Mouse (Mus musculus): ENCODE measurements around the gene Prr36. TPM values are rescaled to one million over a fixed set of nuclear protein-coding genes. Genes with fewer than 3 reads are reported as not detected.
A peak's percentile ranks its signal among the peaks of the same experiment; 100 is the strongest.

Prr36 gene
- polyA plus RNA-seq, 1 experiment from 2014 or later, result 6.1 TPM

- H3K9ac ChIP-seq, result peak within 1 kb of the TSS; percentile 85
- H3K27ac ChIP-seq, result peak within 1 kb of the TSS; percentile 94
- no peaks in the 10 kb centered on the region for H3K27me3 ChIP-seq
- H3K4me2 ChIP-seq (replicated peaks), result peak within 1 kb of the TSS; percentile 77
- H3K4me3 ChIP-seq, result peak within 1 kb of the TSS; percentile 82
- WGBS, result 1% methylated on average over 69 of the region's 69 CpGs
- peaks cover 44% of the 10 kb centered on the region for H3K4me1 ChIP-seq
- no peaks in the 10 kb centered on the region for H3K9me3 ChIP-seq
- H3K36me3 ChIP-seq, result peaks cover 49% of the 10 kb centered on the region
- ATAC-seq (ENCODE audit: insufficient number of reproducible peaks, insufficient read depth, low FRiP score, low TSS enrichment), result peak; percentile 80
Measured at GRCm38 (mm10) chr8:4252934-4253841, 35.9 kb upstream of the Prr36 start, which contains the start of gene Snapc2. Gene Snapc2, plus strand, starts transcription at chr8:4253080.

- WGBS, result 46% methylated on average over 8 of the region's 8 CpGs
- peak overlapping the region; percentile 82 for H3K4me3 ChIP-seq
- no peaks in the 10 kb centered on the region for H3K9me3 ChIP-seq
- ATAC-seq (ENCODE audit: insufficient number of reproducible peaks, insufficient read depth, low FRiP score, low TSS enrichment), result no peak
- peak overlapping the region; percentile 85; the same call in 1 of the 2 replicates for H3K9ac ChIP-seq
- peaks cover 34% of the 10 kb centered on the region for H3K4me1 ChIP-seq
- no peaks in the 10 kb centered on the region for H3K27me3 ChIP-seq
- H3K27ac ChIP-seq, result 0 out of 2 replicates have a peak overlapping the region, but pooled peaks have one; percentile 94
- peaks cover 55% of the 10 kb centered on the region for H3K36me3 ChIP-seq
- peak overlapping the region; percentile 77 for H3K4me2 ChIP-seq (replicated peaks)
Measured at GRCm38 (mm10) chr8:4252116-4252760, 35.0 kb upstream of the Prr36 start.

- Histone ChIP-seq H3K36me3 (peaks cover 55% of the 10 kb centered on the region), H3K4me3 (no peak overlapping the region), H3K27ac (no peak overlapping the region)
Measured at GRCm38 (mm10) chr8:4250306-4250970, 33.2 kb upstream of the Prr36 start.

GRCm38 (mm10) chr8:4249213-4249612 is 32.0 kb upstream of the Prr36 start:
- H3K27ac ChIP-seq, result 0 out of 2 replicates have a peak overlapping the region, but pooled peaks have one; percentile 17
- no peaks in the 10 kb centered on the region for H3K27me3 ChIP-seq
- ATAC-seq (ENCODE audit: insufficient number of reproducible peaks, insufficient read depth, low FRiP score, low TSS enrichment), result no peak
- peaks cover 28% of the 10 kb centered on the region for H3K4me1 ChIP-seq
- no peak overlapping the region for H3K4me3 ChIP-seq
- H3K4me2 ChIP-seq (replicated peaks), result peak overlapping the region; percentile 11; the same call in 1 of the 2 replicates
- no peaks in the 10 kb centered on the region for H3K9me3 ChIP-seq
- WGBS, result 15% methylated on average over 29 of the region's 29 CpGs
- peaks cover 55% of the 10 kb centered on the region for H3K36me3 ChIP-seq
- H3K9ac ChIP-seq, result peak overlapping the region; percentile 24; the same call in 1 of the 2 replicates

More at GRCm38 (mm10) chr8:4250306-4250970, 33.2 kb upstream of the Prr36 start:
- no peak for ATAC-seq (ENCODE audit: insufficient number of reproducible peaks, insufficient read depth, low FRiP score, low TSS enrichment)
- Histone ChIP-seq H3K9ac (no peak overlapping the region), H3K4me2 (replicated peaks) (0 out of 2 replicates have a peak overlapping the region, but pooled peaks have one; percentile 0), H3K9me3 (no peaks in the 10 kb centered on the region), H3K27me3 (no peaks in the 10 kb centered on the region), H3K4me1 (peaks cover 31% of the 10 kb centered on the region)
- 32% methylated on average over 26 of the region's 26 CpGs for WGBS

GRCm38 (mm10) chr8:4247951-4248540 is 30.8 kb upstream of the Prr36 start, which contains the start of gene Tgfbr3l:
Gene Tgfbr3l, plus strand, starts transcription at chr8:4248214.
- WGBS, result 81% methylated on average over 15 of the region's 15 CpGs
- Histone ChIP-seq H3K27ac (no peak within 1 kb of the TSS), H3K4me3 (no peak within 1 kb of the TSS), H3K9me3 (no peaks in the 10 kb centered on the region), H3K4me1 (peaks cover 22% of the 10 kb centered on the region), H3K27me3 (no peaks in the 10 kb centered on the region), H3K9ac (peak within 1 kb of the TSS; percentile 24), H3K36me3 (peaks cover 66% of the 10 kb centered on the region), H3K4me2 (replicated peaks) (peak within 1 kb of the TSS; percentile 11; the same call in 1 of the 2 replicates)
- ATAC-seq (ENCODE audit: insufficient number of reproducible peaks, insufficient read depth, low FRiP score, low TSS enrichment), result no peak

GRCm38 (mm10) chr8:4247241-4247640 is 30.0 kb upstream of the Prr36 start:
- WGBS, result 89% methylated on average over 8 of the region's 8 CpGs
- ATAC-seq (ENCODE audit: insufficient number of reproducible peaks, insufficient read depth, low FRiP score, low TSS enrichment), result no peak
- Histone ChIP-seq H3K4me1 (peaks cover 22% of the 10 kb centered on the region), H3K27me3 (no peaks in the 10 kb centered on the region), H3K4me2 (replicated peaks) (no peak overlapping the region), H3K9me3 (no peaks in the 10 kb centered on the region), H3K27ac (no peak overlapping the region), H3K9ac (no peak overlapping the region), H3K4me3 (no peak overlapping the region), H3K36me3 (peaks cover 74% of the 10 kb centered on the region)

GRCm38 (mm10) chr8:4245737-4246136 is 28.5 kb upstream of the Prr36 start:
- Histone ChIP-seq H3K4me1 (peaks cover 24% of the 10 kb centered on the region), H3K27ac (no peak overlapping the region)

GRCm38 (mm10) chr8:4245061-4245460 is 27.8 kb upstream of the Prr36 start:
- H3K27me3 ChIP-seq, result no peaks in the 10 kb centered on the region
- peaks cover 86% of the 10 kb centered on the region for H3K36me3 ChIP-seq
- H3K4me2 ChIP-seq (replicated peaks), result no peak overlapping the region
- peaks cover 22% of the 10 kb centered on the region for H3K4me1 ChIP-seq
- no peak overlapping the region for H3K4me3 ChIP-seq
- ATAC-seq (ENCODE audit: insufficient number of reproducible peaks, insufficient read depth, low FRiP score, low TSS enrichment), result no peak
- H3K9me3 ChIP-seq, result no peaks in the 10 kb centered on the region
- 95% methylated on average over 5 of the region's 5 CpGs for WGBS
- H3K9ac ChIP-seq, result no peak overlapping the region
- no peak overlapping the region for H3K27ac ChIP-seq

More at GRCm38 (mm10) chr8:4245737-4246136, 28.5 kb upstream of the Prr36 start:
- no peaks in the 10 kb centered on the region for H3K9me3 ChIP-seq
- no peak overlapping the region for H3K4me3 ChIP-seq
- H3K9ac ChIP-seq, result no peak overlapping the region
- H3K36me3 ChIP-seq, result peaks cover 86% of the 10 kb centered on the region
- no peak for ATAC-seq (ENCODE audit: insufficient number of reproducible peaks, insufficient read depth, low FRiP score, low TSS enrichment)
- WGBS, result 82% methylated on average over 13 of the region's 13 CpGs
- no peaks in the 10 kb centered on the region for H3K27me3 ChIP-seq
- no peak overlapping the region for H3K4me2 ChIP-seq (replicated peaks)

GRCm38 (mm10) chr8:4239193-4239890 is 22.1 kb upstream of the Prr36 start:
- WGBS, result 16% methylated on average over 19 of the region's 19 CpGs

GRCm38 (mm10) chr8:4238434-4239192 is 21.4 kb upstream of the Prr36 start, which contains the start of the genes Map2k7 and Gm49320:
Gene Map2k7, plus strand, starts transcription at chr8:4238740.
Gene Gm49320, plus strand, starts transcription at chr8:4238865.
- peak within 1 kb of the TSS; percentile 86 for H3K4me3 ChIP-seq
- H3K27ac ChIP-seq, result peak within 1 kb of the TSS; percentile 96
- no peaks in the 10 kb centered on the region for H3K9me3 ChIP-seq
- H3K36me3 ChIP-seq, result peaks cover 26% of the 10 kb centered on the region
- H3K4me2 ChIP-seq (replicated peaks), result peak within 1 kb of the TSS; percentile 83
- under 1% methylated on average over 64 of the region's 71 CpGs for WGBS
- no peaks in the 10 kb centered on the region for H3K27me3 ChIP-seq
- H3K4me1 ChIP-seq, result peaks cover 20% of the 10 kb centered on the region
- ATAC-seq (ENCODE audit: insufficient number of reproducible peaks, insufficient read depth, low FRiP score, low TSS enrichment), result peak; percentile 92
- H3K9ac ChIP-seq, result peak within 1 kb of the TSS; percentile 88

More at GRCm38 (mm10) chr8:4239193-4239890, 22.1 kb upstream of the Prr36 start:
- Histone ChIP-seq H3K9ac (peak overlapping the region; percentile 88), H3K4me2 (replicated peaks) (peak overlapping the region; percentile 83), H3K4me1 (peaks cover 20% of the 10 kb centered on the region), H3K9me3 (no peaks in the 10 kb centered on the region), H3K27me3 (no peaks in the 10 kb centered on the region), H3K27ac (peak overlapping the region; percentile 96), H3K36me3 (peaks cover 33% of the 10 kb centered on the region), H3K4me3 (peak overlapping the region; percentile 86)
- ATAC-seq (ENCODE audit: insufficient number of reproducible peaks, insufficient read depth, low FRiP score, low TSS enrichment), result peak; percentile 1; the same call in 1 of the 2 replicates

All from embryonic facial prominence, embryonic 12.5 days (tissue).